Mouse (Mus musculus) ovary, postnatal 14 days (tissue): ENCODE data around the gene Aar2.
A peak's percentile ranks its signal among the peaks of the same experiment; 100 is the strongest.

Experiments used
- DNase-seq: peaks from one replicate; pipeline ENCODE4 v3.0.0; 2022; ENCODE audit warnings: low spot score

Gene Aar2

DNA sequence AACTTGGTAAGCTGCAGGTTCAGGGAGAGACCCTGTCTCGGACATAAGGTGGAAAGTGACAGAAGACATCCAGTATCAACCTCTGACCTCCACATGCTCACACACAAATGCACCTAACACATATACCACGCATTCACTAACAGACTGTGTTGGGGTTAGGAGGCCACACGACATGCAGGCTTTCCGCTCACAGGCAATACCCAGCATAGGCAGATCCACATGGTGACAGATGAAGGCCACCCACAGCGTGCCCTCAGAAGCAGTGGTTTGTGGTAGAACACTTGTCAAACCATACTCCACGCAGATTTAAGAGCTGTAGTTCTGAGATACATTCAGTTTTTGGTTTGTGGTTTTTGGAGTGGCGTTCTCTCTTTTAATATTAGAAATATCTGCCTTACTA is 21.3 kb downstream of the Aar2 start:
- no peak for DNase-seq

DNA sequence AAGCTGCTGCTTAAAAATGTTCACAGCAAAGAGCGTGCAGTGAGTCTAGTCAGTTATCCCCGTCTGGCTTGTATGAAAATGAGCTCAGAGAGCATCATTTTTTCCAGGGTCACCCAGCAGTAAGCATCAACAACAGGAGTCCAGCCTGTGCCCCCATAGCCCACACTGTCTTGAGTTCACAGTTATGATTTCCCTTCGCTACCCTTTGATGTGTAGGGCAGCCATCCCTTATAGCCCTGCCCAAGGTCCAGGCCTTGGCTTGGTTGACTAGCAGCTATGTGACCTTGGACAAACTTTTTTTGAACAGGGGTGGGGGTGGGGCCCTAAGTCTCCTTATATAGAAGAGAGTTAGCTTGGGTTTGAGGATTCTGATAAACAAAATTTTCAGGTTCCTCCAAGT is 21.9 kb downstream of the Aar2 start:
- no peak for DNase-seq

DNA sequence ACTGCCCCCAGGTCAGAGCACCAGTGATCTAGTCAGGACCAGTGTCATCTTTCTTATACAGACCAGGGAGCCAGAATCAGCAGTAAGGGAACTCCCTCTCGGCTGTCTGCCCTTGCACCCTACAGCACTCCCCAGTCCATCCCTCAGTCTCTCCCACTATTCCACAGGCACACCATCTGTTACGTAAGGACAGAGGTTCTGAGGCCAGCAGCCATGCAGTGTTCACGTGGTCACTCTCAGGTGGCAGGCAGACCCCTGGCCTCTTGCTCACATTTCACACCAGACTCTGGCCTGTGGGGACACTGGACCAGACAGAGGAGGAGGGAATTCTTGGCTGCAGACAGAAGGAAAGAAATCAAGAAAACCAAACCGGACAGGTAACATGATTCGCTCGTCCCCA is 24.1 kb downstream of the Aar2 start:
- no peak for DNase-seq

DNA sequence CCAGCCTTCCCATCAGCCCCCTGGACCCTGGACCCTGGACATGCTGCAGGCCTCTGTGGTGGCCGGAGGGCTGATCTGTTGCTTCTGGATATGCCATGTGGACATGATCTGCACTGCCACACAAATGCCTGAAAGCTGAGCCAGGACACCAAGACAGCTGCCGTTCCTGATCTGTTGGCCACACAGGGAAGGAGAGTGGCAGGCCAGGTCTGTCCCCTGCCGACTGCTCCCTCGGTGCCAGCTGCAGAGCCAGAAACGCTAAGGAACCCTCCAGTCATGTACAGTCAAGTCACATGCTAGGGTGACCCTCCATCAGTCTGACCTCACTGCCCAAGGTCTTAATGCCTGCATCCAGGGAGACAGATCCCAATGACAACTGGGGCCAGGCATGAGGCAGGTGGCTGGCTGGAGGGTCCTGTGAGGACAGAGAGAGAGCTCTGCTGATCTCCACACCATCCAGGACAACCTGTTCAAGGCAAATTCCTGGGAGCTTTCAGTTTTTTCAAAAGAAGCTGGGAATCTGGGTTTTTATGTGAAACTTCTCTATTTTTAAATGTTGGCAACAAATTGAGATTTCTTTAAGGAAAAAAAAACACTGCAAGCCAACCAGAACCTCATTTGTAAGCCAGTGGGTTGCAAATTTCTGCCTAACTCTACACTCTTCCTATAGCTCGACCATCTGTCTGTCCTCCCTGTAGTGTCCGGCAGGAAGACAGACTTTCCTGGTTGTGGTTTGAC is 29.6 kb downstream of the Aar2 start:
- DNase-seq = no peak

DNA sequence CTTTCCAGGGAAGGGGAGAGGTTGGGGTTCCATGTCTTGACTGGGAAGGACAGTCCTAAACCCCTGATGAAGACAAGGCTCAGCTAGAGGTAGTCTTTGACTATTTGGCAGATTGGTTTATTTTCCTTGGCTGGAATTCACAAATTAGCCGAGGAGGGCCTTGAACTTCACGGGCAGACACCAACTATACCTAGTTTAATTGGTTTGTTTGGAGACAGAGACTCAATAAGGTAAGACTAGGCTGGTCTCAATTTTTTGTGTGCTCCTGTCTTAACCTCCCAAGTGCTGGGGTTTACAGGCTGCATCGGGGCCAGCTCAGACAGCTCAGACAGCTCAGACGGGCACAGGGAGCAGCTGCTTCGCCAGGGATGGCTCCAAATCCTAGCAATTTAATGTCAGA is 33.1 kb downstream of the Aar2 start:
- no peak for DNase-seq

DNA sequence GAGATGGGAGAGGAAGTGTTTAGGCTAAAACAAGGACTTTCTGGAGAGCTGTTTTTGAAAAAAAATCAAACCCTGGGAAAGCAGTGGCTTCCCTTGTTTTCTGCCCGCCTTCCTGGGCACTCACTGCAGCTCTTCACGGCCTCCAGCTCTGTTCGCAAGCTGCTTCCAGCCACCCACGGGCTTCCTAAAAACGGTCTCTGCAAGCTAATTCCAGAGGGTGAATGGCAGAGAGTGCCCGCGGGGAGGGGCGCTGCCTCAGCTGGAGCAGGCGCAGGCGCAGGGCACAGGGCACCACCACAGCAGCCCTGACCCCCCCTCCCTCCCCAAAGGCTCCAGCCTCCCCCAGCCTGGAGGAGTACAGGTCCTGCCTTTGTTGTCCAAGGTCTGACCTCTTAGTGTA is 33.9 kb downstream of the Aar2 start:
- DNase-seq = no peak

DNA sequence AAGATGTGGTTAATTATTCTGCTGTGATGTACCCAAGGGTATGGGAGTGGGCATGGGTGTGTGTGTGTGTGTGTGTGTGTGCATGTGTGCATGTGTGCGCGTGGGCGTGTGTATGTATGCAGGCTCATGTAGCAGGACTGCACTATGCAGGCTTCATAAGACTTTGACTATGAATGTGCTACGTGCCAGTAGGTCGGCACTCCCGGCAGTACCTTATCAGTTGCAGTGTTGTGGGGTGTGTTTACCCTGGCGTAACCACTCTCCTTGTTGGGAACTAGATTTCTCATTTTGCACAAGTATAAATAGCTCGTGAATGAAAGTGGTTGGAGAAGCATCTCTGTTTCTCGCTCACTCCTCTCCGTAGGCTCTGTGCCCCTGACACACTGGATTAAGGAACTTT is 35.5 kb downstream of the Aar2 start:
- DNase-seq = no peak

DNA sequence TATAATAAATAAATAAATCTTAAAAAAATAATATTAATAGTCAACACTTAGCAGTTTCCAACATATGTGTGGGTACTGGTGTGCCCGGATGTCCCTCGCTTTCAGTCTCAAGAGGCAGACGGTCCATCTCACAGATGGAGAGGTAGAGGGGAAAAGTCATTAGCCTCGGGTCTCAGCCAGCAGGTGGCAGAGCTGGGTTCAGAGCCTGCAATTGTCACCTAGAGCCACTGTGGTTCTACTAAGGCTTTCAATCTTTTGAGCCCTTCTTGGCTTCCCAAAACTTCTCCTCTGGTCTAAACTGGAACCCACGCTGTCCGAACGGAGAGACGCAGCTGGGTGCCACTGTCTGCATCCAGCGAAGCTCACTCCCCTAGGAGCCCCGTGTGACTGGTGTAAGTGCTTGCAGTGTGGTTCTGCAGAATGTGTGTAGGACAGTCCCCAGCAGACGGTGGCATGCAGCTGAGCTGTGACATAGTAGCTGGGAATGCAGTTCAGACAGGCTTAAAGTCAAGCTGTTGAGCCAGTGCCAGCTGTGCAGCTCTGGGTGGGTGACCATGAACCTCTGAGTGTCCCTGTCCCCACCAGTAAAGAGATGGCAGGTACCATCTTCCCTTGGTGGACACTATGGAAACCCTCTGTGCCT is 36.9 kb downstream of the Aar2 start:
- no peak for DNase-seq

DNA sequence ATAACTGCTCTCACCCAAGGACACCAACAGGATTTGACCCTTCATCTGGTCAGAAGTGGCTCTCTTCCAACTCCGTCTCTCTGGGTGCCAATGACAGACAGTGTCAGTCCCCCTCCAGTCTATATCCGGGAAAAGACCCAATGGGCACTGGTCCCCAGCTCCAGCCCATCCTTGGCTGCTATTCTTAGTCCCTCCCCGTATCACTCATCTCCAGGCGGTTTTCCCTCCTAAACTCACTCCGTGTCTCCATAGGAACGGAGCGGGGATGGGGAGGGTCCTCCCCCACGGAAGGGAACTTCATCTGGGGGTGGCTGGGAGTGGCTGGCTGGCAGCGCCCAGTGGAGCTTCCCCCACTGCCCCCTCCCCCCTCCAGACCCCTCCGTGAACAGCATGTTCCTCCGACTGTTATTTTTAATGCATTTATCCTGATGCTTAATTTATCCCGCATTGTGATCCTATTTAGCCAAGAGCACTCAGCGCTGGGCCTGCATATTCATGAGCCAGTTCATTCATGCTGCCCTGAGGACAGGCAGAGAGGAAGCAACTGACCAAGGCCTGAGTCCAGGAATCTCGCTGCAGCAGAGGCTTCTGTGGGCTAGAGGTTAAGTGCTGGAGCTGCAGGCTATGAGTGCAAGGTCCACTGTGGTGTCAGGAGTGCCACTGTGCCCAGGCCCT is 37.5 kb downstream of the Aar2 start:
- no peak for DNase-seq

DNA sequence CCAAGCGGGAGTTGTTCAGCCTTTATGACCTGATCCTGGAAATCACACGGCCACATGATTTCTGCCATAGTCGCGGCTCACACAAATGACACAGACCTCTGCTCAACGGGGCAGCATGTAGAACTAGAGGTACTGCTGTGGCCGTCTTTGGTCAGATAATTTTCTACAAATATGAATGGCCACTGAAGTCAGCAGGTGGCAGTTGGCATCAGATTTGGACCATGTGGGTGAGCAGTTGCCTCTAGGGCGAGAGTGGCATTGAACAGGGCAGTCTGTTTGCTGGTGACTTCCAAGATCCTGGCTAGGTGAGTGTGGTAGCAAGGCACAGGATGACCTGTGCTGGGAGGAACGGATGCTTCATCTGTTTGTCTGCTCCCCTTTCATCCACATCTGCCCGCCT is 42.1 kb downstream of the Aar2 start:
- no peak for DNase-seq

DNA sequence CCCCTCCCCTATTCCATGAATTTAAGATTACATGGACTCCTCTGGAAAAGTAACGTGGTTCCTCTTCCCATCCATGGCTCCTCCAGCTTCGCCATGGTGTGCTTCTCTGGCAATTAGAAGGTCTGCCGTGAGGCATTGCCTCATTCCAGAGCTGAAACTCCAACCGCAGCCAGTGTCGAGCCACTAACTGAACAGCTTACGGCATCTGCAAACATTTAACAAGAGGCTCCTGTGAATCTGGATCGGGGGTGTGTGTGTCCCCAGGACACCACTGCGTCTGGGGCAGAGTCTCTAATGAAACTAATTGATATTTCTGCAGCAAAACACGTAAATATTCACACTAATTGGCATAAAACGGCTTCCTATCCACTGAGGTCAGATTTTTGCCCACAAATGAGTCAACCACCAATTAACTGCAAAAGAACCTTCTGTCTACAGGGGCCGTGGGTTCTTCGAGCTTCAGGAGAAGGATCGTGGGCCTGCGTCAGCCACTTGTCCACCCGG is 47.7 kb downstream of the Aar2 start:
- no peak for DNase-seq

DNA sequence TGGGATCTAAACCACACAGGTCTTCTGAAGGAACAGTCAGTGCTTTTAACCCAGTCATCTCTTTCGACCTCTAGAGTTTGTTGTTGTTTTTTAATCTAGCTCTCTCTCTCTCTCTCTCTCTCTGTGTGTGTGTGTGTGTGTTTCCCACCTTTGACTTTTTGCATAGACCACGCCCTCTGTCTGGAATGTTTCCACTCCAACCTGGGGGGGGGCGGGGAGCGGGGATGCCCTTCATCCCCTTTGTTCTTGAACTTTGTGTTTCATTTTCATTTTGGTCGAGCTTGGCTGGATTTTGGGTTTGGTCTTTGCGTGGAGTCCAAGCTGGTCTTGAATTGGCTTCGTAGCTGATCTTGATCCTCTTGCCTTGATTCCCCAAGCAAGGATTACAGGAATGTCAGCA is 55.2 kb downstream of the Aar2 start:
- DNase-seq = no peak

DNA sequence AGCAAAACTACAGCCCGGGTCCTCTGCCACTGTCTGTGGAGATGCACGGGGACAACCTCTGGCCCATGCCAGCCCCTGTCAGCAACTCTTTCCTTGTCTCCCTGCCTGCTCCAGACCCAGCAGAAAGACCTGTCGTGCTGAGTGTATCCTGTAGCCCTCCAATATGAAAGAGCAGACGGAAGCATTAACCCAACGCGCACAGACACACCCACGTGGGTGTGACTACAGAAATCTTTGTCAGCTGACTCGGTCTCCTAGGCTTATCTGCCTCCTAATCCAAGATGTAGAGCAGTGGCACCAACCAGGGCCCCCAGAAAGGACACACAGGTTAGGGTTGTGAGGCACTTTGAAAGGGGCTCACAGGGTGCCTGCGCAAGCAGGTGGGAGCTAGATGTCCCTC is 56.3 kb downstream of the Aar2 start:
- DNase-seq = no peak

DNA sequence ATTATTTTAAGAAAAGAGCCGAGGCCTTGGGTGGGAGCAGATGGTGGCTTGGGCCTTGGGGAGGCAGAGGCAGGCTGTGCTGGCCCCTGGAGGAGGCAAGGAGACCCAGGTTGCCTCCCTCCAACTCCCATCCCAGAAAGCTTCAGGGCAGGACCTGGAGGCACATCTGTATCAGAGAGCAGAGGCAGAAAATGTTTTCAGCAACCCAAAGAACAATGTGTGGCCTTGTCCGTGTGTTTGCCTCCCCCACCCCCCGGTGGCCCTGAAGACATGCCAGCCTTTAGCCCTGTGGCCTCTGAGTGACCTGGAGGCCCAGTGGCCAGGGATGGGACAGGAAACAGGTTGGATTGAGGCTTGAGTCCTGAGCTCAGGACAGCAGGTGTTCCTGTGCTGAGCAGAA is 57.8 kb downstream of the Aar2 start:
- no peak for DNase-seq

DNA sequence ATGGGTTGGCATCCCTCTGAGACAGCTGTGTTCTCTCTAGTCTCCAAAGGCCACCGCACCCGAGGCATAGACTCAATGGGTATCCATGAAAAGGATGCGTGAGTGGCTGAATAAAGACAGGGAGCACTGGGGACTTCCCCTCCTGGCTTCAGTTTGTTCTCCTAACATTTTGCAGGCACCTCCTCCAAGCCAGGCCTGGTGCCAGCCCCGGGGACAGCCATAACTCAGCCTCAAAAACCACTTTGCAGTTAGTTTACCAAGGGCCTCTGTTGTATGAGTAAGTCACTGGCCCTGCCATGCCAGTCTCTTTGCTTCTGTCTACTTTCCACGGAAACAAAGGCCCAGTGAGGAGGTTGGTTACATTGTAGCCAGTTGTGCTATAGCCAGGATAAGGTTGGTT is 58.6 kb downstream of the Aar2 start:
- no peak for DNase-seq

DNA sequence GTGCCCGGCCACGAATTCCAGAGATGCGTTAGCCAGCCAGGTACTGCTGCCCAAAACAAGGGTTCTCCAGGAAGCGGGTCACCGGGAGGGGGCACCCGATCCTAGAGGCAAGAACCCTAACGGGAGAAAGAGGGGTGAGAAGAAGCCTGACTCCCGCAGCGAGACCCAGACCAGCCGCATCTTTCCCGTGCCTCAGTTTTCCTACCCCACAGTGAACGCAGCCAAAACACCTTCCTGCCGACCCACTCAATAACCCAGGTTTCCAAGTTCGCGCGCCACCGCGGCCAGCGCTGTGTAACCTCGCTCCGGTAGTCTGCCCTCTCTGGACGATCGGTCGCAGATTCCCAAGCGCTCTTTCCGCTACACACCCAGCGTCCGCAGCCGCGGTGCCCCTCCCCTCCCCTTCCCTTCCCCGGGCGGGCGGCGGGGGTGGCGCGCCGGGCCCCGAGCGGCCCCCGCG is 65.7 kb downstream of the Aar2 start:
- peak; percentile 8 for DNase-seq

DNA sequence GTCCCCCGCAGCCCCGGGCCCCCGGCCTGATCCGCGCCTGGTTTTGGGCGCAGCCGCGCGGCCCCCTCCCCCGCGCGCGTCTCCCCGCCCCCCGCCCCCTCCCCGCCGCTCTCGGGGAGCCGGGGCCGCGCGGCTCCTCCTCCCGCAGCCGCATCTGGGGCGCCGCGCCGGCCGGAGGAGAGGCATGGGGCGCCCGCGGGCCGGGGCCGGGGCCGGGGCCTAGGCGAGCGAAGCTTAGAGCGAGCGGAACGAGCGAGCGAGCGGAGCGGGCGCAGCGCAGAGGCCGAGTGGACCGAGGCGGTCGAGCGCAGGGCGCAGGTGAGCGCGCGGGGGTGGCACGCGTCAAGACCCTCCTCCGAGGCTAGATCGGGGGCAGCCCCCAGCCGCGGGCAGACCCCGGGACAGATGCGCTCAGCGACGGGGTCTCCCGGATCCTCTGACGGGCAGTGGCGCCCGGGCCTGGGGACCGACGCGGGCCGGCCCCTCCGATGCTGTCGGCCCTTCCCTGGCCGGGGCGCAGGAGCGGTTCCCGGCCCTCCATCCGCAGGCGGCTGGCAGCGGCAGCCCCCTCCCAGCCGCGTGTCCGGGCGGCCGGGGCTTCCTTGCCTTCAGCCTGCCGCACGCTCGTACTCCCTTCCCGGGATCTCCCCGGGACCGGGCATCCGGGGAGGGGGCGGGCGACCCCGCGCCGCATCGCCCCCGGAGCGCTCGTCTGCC is 66.3 kb downstream of the Aar2 start, which contains the start of gene Dlgap4:
TSS of gene Dlgap4 (plus strand) at position 165 of the 717 bp plus-strand sequence.
- DNase-seq = peak; percentile 8

DNA sequence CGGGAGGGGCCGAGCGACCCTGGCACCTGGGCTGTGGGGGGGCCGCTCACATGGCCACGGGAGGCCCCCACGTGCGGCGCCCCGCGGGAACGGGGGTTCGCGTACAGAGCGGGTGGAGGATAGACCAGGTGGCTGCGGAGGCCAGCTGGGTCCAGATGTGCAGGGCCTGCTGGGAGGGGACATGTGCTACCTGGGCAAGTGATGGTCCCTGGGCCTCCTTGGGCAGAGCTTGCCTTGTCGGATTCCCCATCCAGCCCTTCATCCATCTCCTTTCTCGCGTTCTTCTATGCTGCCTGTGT is 66.8 kb downstream of the Aar2 start:
- DNase-seq = no peak

DNA sequence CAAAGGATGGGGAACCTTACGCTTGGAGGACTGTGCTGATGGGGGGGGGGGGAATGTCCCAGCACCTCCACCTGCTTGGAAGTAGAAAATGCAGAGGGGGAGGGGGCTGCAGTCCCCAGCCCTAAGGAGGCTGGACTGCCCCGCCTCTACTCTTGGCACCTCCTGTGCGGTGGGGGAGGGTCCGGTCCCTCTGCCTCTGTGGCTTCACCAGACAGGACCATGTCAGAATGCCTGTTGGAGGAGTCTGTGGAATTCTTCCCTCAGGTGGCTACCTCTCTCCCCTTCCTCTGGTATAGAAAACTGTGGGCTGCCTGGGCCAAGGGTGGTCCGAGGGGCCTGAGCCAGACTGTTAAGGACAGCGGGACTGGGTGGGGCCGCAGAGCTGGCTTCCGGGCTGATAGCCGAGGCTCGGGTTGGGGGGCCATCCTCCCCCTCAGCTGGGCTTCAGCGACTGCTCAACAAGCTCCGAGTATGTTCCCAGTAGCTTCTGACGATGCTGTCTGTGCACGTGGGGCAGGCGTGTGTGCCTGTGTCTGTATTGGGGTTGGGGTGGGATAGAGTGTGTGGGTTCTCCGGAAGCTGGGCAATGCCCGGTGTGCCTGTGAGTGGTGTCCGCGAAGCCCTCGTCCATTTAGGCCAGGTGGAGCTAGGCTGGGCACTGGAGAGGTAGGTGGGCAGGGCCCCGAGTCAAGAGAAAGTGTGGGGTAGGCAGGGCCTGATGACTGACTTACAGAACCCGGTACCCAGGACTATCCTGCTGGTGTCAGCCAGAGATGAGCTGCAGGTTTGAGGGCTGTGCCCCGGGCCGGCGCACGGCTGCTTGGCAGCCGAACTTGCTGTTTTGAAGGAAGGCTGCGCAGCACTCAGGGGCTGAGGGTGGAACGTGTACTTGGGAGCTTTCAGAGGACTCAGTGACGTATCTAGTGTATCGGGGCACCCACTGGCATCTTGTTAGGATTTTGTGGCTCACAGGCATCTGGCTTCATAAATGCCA is 67.6 kb downstream of the Aar2 start:
- DNase-seq = no peak

DNA sequence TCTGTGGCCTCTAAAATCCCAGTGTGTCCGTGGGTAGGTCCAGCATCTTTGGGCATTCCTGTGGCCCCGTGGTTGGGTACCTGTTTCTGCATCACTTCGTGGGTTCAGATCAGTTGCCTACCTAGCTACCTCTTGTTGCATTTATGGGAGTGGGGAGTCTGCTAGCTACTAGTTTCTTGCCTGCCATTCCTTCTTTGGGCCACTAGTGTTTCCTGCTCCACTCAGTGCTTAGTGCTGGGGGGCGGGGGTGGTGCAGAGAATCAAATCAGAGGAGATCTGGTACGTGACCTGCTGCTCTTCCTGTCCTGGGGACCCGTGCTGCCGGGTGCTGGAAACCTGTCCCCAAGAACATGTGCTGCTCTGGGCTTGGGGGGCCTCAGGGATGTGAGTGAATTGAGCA is 69.1 kb downstream of the Aar2 start:
- no peak for DNase-seq

DNA sequence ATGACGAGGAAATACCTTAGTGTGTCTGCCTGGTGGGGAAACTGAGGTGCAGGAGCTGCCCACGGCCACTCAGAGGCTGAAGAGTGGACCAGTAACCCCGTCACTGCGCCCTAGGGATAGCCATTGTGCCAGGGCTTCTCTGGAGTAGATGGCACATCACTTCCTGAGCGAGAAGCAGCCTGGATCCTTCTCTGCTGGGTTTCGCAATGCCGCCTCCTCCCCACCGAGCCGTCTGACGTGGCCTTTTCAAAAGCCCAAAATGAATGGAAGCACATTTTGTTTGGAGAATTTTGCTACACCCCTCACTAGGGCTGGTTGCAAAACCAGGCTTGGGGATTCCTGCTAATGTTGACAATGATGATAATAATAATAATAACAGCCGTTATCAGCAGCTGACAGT is 70.2 kb downstream of the Aar2 start:
- peak; percentile 13 for DNase-seq
